Mouse (Mus musculus): ENCODE measurements around the gene Ube2d1. TPM values are rescaled to one million over a fixed set of nuclear protein-coding genes. Genes with fewer than 3 reads are reported as not detected.

Gene Ube2d1
- total RNA-seq, 2 experiments from 2014 or later = 70.3 to 79.7 TPM

DNA sequence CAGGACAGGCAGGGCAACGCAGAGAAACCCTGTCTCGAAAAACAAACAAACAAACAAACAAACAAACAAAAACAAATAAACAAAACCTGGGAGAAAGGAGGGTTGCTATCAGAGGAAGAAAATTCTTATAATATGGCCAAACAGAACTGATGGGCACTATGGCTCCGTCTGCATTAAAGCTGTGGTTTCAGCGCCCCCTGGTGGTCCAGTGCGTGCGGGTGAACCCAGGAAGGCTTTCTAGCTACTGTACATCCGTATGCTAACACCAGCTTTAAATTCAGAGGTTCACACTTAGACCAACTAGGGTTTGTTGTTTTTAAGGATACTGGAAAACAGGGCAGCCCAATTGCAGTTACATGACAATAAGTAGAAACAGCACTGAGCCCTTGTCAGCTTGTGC is 59.2 kb downstream of the Ube2d1 start:
- peak; percentile 90 to 92 for DNase-seq (ENCODE audit: low spot score in 2 of 2)

DNA sequence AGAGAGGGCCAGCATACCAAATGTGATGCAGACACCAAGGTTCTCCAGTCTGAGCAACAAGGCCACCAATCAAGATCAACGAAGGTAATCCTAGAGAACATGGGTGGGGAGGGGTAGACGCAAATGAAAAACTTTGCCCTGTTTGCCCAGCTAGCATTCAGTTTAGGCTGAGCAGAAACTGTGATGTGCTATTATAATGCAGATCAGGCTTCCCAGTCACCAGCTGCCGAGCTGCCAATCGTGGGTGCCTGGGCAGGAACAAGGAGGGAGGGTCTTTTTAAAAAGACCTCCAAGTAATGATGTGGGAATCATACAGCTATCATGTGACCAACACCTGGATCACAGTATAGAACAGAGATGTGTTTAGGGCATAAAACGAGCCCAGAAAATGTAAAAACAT is 62.0 kb downstream of the Ube2d1 start:
- no peak for DNase-seq (ENCODE audit: low spot score in 2 of 2)

DNA sequence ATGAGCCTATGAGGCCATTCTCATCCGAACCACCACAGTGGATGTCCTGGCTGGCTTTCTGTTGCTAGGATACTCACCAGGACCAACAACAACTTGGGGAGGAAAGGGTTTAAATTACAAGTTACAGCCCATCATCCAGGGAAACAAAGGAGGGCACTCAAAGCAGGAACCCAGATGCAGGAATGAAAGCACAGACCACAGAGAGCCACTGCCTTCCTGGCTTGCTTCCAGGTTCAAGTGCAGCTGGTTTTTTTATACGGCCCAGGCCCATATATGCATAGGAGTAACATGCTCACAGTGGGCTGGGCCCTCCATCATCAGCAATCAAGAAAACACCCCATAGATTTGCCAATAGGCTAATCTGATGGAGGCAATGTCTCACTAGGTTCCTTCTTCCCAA is 62.4 kb downstream of the Ube2d1 start:
- DNase-seq (ENCODE audit: low spot score in 2 of 2) = no peak

DNA sequence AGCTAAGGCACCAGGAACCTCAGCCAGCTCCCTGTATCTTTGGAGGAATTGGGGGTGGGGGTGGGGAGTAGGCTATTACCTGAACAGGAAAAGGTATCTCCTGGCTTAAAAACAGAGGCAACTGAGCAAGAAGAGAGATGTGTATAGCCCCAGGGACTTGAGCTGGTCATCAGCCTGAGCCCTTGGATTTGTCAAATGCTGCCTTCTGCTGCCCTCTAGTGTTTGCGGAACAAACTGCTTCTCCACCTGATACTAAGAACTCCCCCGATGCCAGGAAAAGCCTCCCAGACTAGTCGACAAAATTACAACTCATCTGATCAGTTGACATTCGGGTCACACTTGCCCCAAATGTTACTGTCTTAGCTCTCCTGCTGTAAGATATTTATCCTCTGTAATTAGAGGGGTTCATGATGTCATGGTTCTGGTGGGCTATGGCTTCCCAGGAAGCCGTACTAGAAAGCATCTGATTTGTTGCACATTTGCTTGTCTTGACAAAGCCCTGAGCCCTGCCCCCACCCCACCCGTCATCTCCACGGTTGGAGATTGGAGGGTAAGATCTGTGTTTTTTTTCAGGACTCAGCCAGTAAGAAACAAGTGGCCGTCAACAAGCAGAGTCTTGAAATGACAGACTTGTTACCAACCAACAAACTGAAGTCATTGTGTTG is 66.7 kb downstream of the Ube2d1 start:
- peak; percentile 91 to 93 for DNase-seq (ENCODE audit: low spot score in 2 of 2)

DNA sequence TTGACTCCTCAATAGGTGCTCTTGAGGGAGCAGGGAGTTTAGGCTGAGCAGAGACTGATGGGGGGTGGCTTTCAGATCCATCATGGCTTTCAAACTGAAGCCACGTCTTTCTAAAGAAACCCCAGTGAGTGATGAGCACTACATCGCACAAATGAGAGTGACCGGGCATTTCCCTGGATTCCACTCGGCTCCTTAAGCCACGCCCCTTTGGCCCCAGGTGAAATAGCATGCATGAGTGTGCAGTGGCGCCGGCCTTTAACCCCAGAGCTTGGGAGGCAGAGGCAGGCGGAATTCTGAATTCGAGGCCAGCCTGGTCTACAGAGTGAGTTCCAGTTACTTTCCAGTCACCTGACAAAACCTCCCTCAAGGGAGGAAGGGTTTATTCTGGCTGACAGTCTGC is 69.1 kb downstream of the Ube2d1 start:
- no peak for DNase-seq (ENCODE audit: low spot score in 2 of 2)

Other genes with a start within 250 kb of the Ube2d1 start
- gene Bicc1, start 125.6 kb downstream of the Ube2d1 start, total RNA-seq (2021) = 1 to 10 TPM; 6.2 to 6.6 TPM
- gene Tfam, start 47.0 kb downstream of the Ube2d1 start, total RNA-seq (2021) = 10 to 100 TPM; 40.7 to 47.3 TPM
- gene Cisd1, start 59.7 kb upstream of the Ube2d1 start, total RNA-seq (2021) = 100 to 1,000 TPM; 122 to 130 TPM
- gene Ipmk, start 62.5 kb upstream of the Ube2d1 start, total RNA-seq (2021) = 10 to 100 TPM; 32.5 to 33.6 TPM

Data from layer of hippocampus, postnatal 10 days (tissue).